Mouse (Mus musculus): ENCODE measurements around the gene Colgalt1. TPM values are rescaled to one million over a fixed set of nuclear protein-coding genes. Genes with fewer than 3 reads are reported as not detected.

The Colgalt1 gene
- polyA plus RNA-seq, 1 experiment from 2014 or later, result 37.5 TPM

DNA sequence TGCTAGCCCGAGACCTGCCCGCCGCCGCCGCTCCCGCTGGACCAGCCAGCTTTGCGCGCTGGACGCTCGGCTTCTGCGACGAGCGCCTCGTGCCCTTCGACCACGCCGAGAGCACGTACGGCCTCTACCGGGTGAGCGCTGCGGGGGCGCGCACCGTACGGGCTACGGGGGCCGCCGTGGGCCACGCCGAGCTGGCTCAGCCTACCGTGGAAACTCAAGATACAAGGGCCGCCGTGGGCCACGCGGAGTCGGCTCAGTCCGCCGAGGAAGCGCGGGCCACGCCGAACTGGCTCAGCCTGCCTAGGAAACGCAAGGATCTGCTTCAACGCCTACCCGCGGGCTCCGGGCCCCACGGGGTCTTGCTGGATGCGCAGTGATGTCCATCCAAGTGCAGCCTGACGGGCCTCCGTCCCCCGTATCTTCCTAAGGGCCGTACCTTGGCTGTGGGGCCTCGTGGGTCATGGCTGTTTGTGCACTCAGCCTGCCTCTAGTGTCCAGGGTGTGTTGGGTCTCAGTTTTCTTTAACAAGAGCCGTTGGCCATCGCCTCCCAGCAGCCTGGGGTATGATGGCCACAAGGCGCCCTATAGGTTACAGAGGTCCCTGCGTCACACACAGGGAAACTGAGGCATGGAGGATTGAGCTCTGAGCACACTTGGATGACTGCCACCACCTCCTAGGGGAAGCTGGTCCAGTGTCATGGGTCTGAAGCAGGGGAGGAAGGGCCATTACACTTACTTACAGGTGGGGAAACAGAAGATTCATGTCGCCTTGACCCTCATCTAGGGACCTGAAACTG, 18.2 kb upstream of the Colgalt1 start:
- peaks cover 8% of the 10 kb centered on the region; the same call in 1 of the 2 replicates for H3K36me3 ChIP-seq (ENCODE audit: poor library complexity, severe bottlenecking)
- peak overlapping the region; percentile 97 for H3K27ac ChIP-seq
- peak overlapping the region; percentile 96 for H3K4me2 ChIP-seq
- ATAC-seq, result peak; percentile 70
- H3K27me3 ChIP-seq, result no peaks in the 10 kb centered on the region
- WGBS, result 5% methylated on average over 60 of the region's 60 CpGs
- peaks cover 39% of the 10 kb centered on the region for H3K4me1 ChIP-seq
- peak overlapping the region; percentile 93 for H3K9ac ChIP-seq
- peak overlapping the region; percentile 88 for H3K4me3 ChIP-seq
- no peaks in the 10 kb centered on the region for H3K9me3 ChIP-seq (replicated peaks)

- no peak for ATAC-seq
- no peak overlapping the region for H3K27ac ChIP-seq
- H3K36me3 ChIP-seq (ENCODE audit: poor library complexity, severe bottlenecking), result peaks cover 8% of the 10 kb centered on the region; the same call in 1 of the 2 replicates
- no peaks in the 10 kb centered on the region for H3K27me3 ChIP-seq
- H3K4me2 ChIP-seq, result peak overlapping the region; percentile 96; the same call in 1 of the 2 replicates
- H3K9me3 ChIP-seq (replicated peaks), result no peaks in the 10 kb centered on the region
- 90% methylated on average over 8 of the region's 8 CpGs for WGBS
- no peak overlapping the region for H3K4me3 ChIP-seq
- H3K9ac ChIP-seq, result peak overlapping the region; percentile 2; the same call in 1 of the 2 replicates
- H3K4me1 ChIP-seq, result peaks cover 39% of the 10 kb centered on the region
These were observed 17.1 kb upstream of the Colgalt1 start for GRCm38 (mm10) chr8:71593556-71594323.

DNA sequence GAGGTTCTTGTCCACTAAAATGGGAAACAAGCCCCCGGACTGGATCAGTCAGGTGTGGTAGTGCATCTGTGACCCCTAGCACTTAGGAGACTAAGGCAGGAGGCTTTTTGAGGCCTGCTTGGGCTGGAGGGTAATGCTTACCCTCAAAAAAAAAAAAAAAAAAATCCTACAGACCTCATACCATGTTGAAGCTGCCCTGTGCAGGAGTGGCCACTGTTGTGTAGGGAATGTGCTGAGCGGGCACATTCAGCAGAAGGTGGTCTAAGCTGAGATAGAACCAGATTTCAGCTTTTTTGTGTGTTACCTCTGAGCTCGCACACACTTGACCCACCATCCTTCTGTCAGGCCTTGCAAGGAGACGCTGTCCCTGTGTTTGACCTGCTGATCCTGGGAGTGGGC, 16.5 kb upstream of the Colgalt1 start:
- Histone ChIP-seq H3K9ac (no peak overlapping the region), H3K36me3 (ENCODE audit: poor library complexity, severe bottlenecking) (peaks cover 8% of the 10 kb centered on the region; the same call in 1 of the 2 replicates), H3K4me2 (no peak overlapping the region), H3K9me3 (replicated peaks) (no peaks in the 10 kb centered on the region), H3K27me3 (no peaks in the 10 kb centered on the region), H3K4me1 (peaks cover 39% of the 10 kb centered on the region), H3K4me3 (no peak overlapping the region), H3K27ac (no peak overlapping the region)
- WGBS, result 98% methylated on average over 4 of the region's 4 CpGs
- no peak for ATAC-seq

DNA sequence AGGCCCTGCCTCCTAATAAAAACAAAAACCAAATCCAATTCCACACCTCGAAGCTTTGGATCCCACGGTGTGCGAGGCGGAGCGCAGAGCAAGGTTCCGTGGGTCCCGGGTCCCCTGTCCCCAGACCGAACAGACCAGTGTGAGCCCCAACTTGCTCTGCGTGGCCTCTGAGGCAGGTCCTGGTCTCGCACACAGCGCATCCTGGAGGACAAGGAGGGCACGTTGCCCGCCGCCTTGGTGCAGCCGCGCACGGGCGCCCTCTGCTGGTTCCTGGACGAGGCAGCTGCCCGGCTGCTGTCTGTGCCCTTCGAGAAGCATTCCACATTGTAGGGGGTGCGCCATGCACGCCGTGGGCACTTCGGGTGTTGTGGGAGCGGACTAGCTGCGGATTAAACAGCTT, 14.9 kb upstream of the Colgalt1 start:
- Histone ChIP-seq H3K27ac (no peak overlapping the region), H3K4me3 (peak overlapping the region; percentile 9; the same call in 1 of the 2 replicates), H3K36me3 (ENCODE audit: poor library complexity, severe bottlenecking) (peaks cover 10% of the 10 kb centered on the region; the same call in 1 of the 2 replicates), H3K27me3 (peaks cover 10% of the 10 kb centered on the region), H3K4me2 (peak overlapping the region; percentile 39), H3K9me3 (replicated peaks) (no peaks in the 10 kb centered on the region), H3K4me1 (peaks cover 37% of the 10 kb centered on the region), H3K9ac (no peak overlapping the region; the same call in 1 of the 2 replicates)
- ATAC-seq, result peak; percentile 46
- WGBS, result 6% methylated on average over 27 of the region's 27 CpGs

DNA sequence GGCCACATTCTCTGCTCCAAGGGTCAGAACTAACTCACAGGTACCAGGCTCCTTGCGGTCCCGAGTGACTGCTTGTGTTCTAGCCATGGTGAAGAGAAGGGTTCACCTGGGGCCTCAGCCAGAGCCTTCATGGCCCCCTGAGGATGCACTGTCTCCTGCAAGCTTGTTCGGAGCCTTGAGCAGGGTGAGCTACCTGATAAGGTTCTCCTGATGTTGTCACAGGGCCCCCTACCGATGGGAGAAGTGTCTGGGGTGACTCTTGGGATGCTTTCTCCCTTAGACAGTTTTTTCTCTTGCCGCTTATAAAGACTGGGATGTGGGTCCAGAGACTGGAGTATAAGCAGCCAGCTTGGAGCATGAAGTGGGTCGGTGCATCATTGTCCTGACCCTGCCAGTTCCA, 14.4 kb upstream of the Colgalt1 start:
- Histone ChIP-seq H3K4me1 (peaks cover 32% of the 10 kb centered on the region), H3K9me3 (replicated peaks) (no peaks in the 10 kb centered on the region), H3K4me2 (no peak overlapping the region; the same call in 1 of the 2 replicates), H3K4me3 (no peak overlapping the region), H3K9ac (peak overlapping the region; percentile 16; the same call in 1 of the 2 replicates), H3K27me3 (peaks cover 16% of the 10 kb centered on the region), H3K36me3 (ENCODE audit: poor library complexity, severe bottlenecking) (peaks cover 10% of the 10 kb centered on the region; the same call in 1 of the 2 replicates), H3K27ac (no peak overlapping the region)
- 58% methylated on average over 6 of the region's 6 CpGs for WGBS
- no peak for ATAC-seq

- Histone ChIP-seq H3K9me3 (replicated peaks) (no peaks in the 10 kb centered on the region), H3K4me3 (no peak overlapping the region), H3K9ac (peak overlapping the region; percentile 16; the same call in 1 of the 2 replicates), H3K36me3 (ENCODE audit: poor library complexity, severe bottlenecking) (peaks cover 10% of the 10 kb centered on the region; the same call in 1 of the 2 replicates), H3K4me2 (no peak overlapping the region), H3K4me1 (peaks cover 29% of the 10 kb centered on the region), H3K27ac (no peak overlapping the region), H3K27me3 (peaks cover 20% of the 10 kb centered on the region)
- WGBS, result 86% methylated on average over 4 of the region's 4 CpGs
- ATAC-seq, result no peak
These were observed 14.0 kb upstream of the Colgalt1 start for GRCm38 (mm10) chr8:71596798-71597197.

GRCm38 (mm10) chr8:71597451-71597850, 13.3 kb upstream of the Colgalt1 start, which contains the start of gene Fam129c:
Gene Fam129c (plus strand): TSS chr8:71597648.
- no peak within 1 kb of the TSS for H3K4me3 ChIP-seq
- WGBS, result 90% methylated on average over 3 of the region's 3 CpGs
- ATAC-seq, result no peak
- H3K9me3 ChIP-seq (replicated peaks), result no peaks in the 10 kb centered on the region
- no peak within 1 kb of the TSS for H3K4me2 ChIP-seq
- H3K27me3 ChIP-seq, result peaks cover 26% of the 10 kb centered on the region
- peaks cover 34% of the 10 kb centered on the region for H3K4me1 ChIP-seq
- no peak within 1 kb of the TSS for H3K27ac ChIP-seq
- H3K36me3 ChIP-seq (ENCODE audit: poor library complexity, severe bottlenecking), result peaks cover 10% of the 10 kb centered on the region; the same call in 1 of the 2 replicates
- H3K9ac ChIP-seq, result peak within 1 kb of the TSS; percentile 16; the same call in 1 of the 2 replicates

DNA sequence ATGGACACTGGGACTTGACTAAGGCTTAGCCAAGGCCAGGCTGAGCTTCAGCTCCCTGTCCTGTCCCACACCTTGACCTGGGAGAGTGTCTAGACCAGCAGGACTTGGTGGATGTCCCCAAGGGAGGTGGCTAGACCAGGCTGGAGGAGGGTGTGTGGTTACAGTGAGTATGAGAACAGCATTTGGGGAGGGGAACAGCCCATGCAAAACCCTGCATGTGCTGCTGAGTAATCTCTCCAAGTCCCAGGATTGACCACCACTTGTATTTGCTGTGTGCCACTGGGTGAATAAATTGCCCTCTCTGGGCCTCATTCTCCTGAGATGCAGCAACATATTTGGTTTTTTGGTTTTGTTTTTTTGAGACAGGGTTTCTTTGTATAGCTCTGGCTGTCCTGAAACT, 12.4 kb upstream of the Colgalt1 start:
- peaks cover 36% of the 10 kb centered on the region for H3K27me3 ChIP-seq
- H3K36me3 ChIP-seq (ENCODE audit: poor library complexity, severe bottlenecking), result peaks cover 10% of the 10 kb centered on the region; the same call in 1 of the 2 replicates
- no peak overlapping the region for H3K27ac ChIP-seq
- H3K4me2 ChIP-seq, result no peak overlapping the region
- H3K4me1 ChIP-seq, result peaks cover 32% of the 10 kb centered on the region
- no peak for ATAC-seq
- H3K9ac ChIP-seq, result no peak overlapping the region
- no peaks in the 10 kb centered on the region for H3K9me3 ChIP-seq (replicated peaks)
- H3K4me3 ChIP-seq, result no peak overlapping the region

DNA sequence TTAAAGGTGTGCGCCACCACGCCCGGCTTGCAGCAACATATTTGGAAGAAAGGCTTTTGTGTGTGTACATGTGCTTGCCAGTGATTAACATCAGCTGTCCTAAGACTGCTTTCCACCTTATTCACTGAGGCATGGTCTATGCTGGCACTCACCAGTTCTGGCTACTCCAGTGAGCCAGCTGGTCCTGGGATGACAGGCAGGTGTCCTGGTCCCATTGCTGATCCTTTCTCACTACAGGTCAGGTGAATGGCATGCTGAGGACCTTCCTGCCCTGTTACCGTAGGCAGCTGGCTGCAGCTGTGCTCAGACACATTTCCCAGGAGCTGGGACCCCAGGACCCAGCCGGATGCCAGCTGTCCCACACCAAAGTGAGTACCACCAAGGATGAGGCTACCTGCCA, 12.0 kb upstream of the Colgalt1 start:
- Histone ChIP-seq H3K27ac (no peak overlapping the region), H3K4me2 (no peak overlapping the region), H3K4me1 (peaks cover 27% of the 10 kb centered on the region), H3K36me3 (ENCODE audit: poor library complexity, severe bottlenecking) (peaks cover 10% of the 10 kb centered on the region; the same call in 1 of the 2 replicates), H3K9ac (no peak overlapping the region), H3K9me3 (replicated peaks) (no peaks in the 10 kb centered on the region), H3K4me3 (no peak overlapping the region), H3K27me3 (peaks cover 40% of the 10 kb centered on the region)
- no peak for ATAC-seq
- 96% methylated on average over 5 of the region's 5 CpGs for WGBS

GRCm38 (mm10) chr8:71601939-71602665, 8.7 kb upstream of the Colgalt1 start:
- H3K9me3 ChIP-seq (replicated peaks), result no peaks in the 10 kb centered on the region
- H3K4me2 ChIP-seq, result peak overlapping the region; percentile 56
- 3% methylated on average over 65 of the region's 65 CpGs for WGBS
- H3K9ac ChIP-seq, result peak overlapping the region; percentile 54
- peaks cover 48% of the 10 kb centered on the region for H3K27me3 ChIP-seq
- peaks cover 3% of the 10 kb centered on the region; the same call in 1 of the 2 replicates for H3K36me3 ChIP-seq (ENCODE audit: poor library complexity, severe bottlenecking)
- H3K4me1 ChIP-seq, result peaks cover 13% of the 10 kb centered on the region
- peak; percentile 57 for ATAC-seq
- H3K4me3 ChIP-seq, result peak overlapping the region; percentile 33
- no peak overlapping the region for H3K27ac ChIP-seq

DNA sequence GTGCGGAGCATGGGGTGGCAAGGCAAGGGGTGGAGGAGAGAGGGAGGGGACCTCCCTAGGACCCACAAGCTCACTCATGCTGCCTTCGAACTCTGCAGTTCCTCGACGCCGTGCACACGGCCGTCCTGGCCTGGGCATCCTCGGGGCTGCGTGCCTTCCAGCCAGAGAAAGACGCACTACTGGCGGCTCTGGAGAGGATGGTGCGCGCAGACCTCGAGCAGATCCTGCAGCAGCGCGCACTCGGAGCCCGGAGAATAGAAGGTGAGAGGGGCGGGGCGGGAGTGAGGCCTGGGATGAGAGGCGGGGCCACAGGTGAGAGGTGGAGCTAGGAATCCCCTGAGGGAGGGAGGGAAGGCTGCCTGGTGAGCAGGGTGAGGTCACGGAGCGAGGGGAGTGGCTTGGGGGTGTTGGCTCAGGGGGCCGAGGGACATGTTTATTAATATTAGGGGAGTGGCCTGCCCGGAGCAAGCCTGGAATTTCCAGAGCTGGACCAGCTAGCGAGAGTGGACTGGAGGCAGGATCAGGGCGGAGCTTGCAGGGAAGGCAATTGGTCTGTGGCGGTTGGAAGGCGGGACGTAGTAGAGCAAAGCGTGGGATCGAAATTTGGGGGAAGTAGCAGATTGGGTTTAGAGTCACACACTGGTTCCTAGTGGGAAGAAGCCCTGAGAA, 8.0 kb upstream of the Colgalt1 start:
- Histone ChIP-seq H3K4me3 (peak overlapping the region; percentile 33), H3K9me3 (replicated peaks) (no peaks in the 10 kb centered on the region), H3K4me2 (peak overlapping the region; percentile 56), H3K27ac (no peak overlapping the region), H3K27me3 (peaks cover 48% of the 10 kb centered on the region), H3K4me1 (peaks cover 13% of the 10 kb centered on the region), H3K9ac (peak overlapping the region; percentile 54), H3K36me3 (ENCODE audit: poor library complexity, severe bottlenecking) (peaks cover 3% of the 10 kb centered on the region; the same call in 1 of the 2 replicates)
- ATAC-seq, result peak; percentile 60
- WGBS, result 2% methylated on average over 32 of the region's 32 CpGs
